Mouse (Mus musculus): ENCODE measurements at regions not wholly inside any gene's neighbourhood (a gene's known extent, or its start where the extent isn't known, plus 50 kb on each side); places are given as distances from the start of the nearest gene placed in this dataset.

- WGBS (ENCODE audit: insufficient replicate concordance) = 60% methylated on average over 13 of the region's 13 CpGs
- Histone ChIP-seq H3K4me1 (replicated peaks; ENCODE audit: control insufficient read depth in 2 of 2, insufficient read depth in 2 of 2, low read length in 1 of 2) (peaks cover 10 to 26% of the 10 kb centered on the region in 2 experiments), H3K4me2 (ENCODE audit: low read depth) (no peak overlapping the region), H3K4me3 (ENCODE audit: insufficient read depth in 1 of 2, low read depth in 2 of 2, low read length in 2 of 2) (no peak overlapping the region), H3K27me3 (ENCODE audit: control insufficient read depth, insufficient read depth, low read length) (no peaks in the 10 kb centered on the region), H3K9ac (replicated peaks) (no peak overlapping the region), H3K9me3 (ENCODE audit: control insufficient read depth, low read length) (no peaks in the 10 kb centered on the region), H3K27ac (no peak overlapping the region), H3K36me3 (replicated peaks; ENCODE audit: control insufficient read depth, insufficient read depth, low read depth) (no peaks in the 10 kb centered on the region)
- DNase-seq (ENCODE audit: low read depth in 3 of 3, low spot score in 3 of 3) (no peak), ATAC-seq (ENCODE audit: insufficient read depth) (no peak)
- TF ChIP-seq CTCF (IDR thresholded peaks at IDR 0.05; ENCODE audit: low read depth) = no peak
- TF ChIP-seq EP300 (IDR thresholded peaks at IDR 0.05; ENCODE audit: low read depth) = no peak
Measured at GRCm38 (mm10) chr6:67144946-67145716, 92.8 kb upstream of the Serbp1 start.

- H3K4me2 ChIP-seq (ENCODE audit: low read depth) = no peak overlapping the region
- peak; percentile 40; the same call in 1 of the 2 replicates for ATAC-seq (ENCODE audit: insufficient read depth)
- H3K9me3 ChIP-seq (ENCODE audit: control insufficient read depth, low read length) = no peaks in the 10 kb centered on the region
- H3K4me3 ChIP-seq (ENCODE audit: insufficient read depth in 1 of 2, low read depth in 2 of 2, low read length in 2 of 2) = no peak overlapping the region
- TF ChIP-seq CTCF (IDR thresholded peaks at IDR 0.05; ENCODE audit: low read depth) = peak; percentile 86
- TF ChIP-seq EP300 (IDR thresholded peaks at IDR 0.05; ENCODE audit: low read depth) = no peak
- H3K9ac ChIP-seq (replicated peaks) = no peak overlapping the region
- WGBS (ENCODE audit: insufficient replicate concordance) = 33% methylated on average over 4 of the region's 4 CpGs
- H3K36me3 ChIP-seq (replicated peaks; ENCODE audit: control insufficient read depth, insufficient read depth, low read depth) = no peaks in the 10 kb centered on the region
- no peaks in the 10 kb centered on the region for H3K27me3 ChIP-seq (ENCODE audit: control insufficient read depth, insufficient read depth, low read length)
- H3K4me1 ChIP-seq (replicated peaks; ENCODE audit: control insufficient read depth in 2 of 2, insufficient read depth in 2 of 2, low read length in 1 of 2) = peaks cover 3 to 16% of the 10 kb centered on the region in 2 experiments; a peak in 3 of 4 replicates
- H3K27ac ChIP-seq = no peak overlapping the region
- DNase-seq (ENCODE audit: low read depth in 3 of 3, low spot score in 3 of 3) = no peak
Measured at GRCm38 (mm10) chr6:67142179-67142578, 95.8 kb upstream of the Serbp1 start.

- Histone ChIP-seq H3K4me3 (ENCODE audit: insufficient read depth in 1 of 2, low read depth in 2 of 2, low read length in 2 of 2) (no peak overlapping the region), H3K4me2 (ENCODE audit: low read depth) (no peak overlapping the region), H3K27ac (no peak overlapping the region), H3K4me1 (replicated peaks; ENCODE audit: control insufficient read depth in 2 of 2, insufficient read depth in 2 of 2, low read length in 1 of 2) (peaks cover 3 to 13% of the 10 kb centered on the region in 2 experiments; a peak in 3 of 4 replicates), H3K9ac (replicated peaks) (no peak overlapping the region), H3K27me3 (ENCODE audit: control insufficient read depth, insufficient read depth, low read length) (no peaks in the 10 kb centered on the region), H3K9me3 (ENCODE audit: control insufficient read depth, low read length) (no peaks in the 10 kb centered on the region), H3K36me3 (replicated peaks; ENCODE audit: control insufficient read depth, insufficient read depth, low read depth) (no peaks in the 10 kb centered on the region)
- DNase-seq (ENCODE audit: low read depth in 3 of 3, low spot score in 3 of 3) = no peak
- 39% methylated on average over 6 of the region's 6 CpGs for WGBS (ENCODE audit: insufficient replicate concordance)
- TF ChIP-seq EP300 (IDR thresholded peaks at IDR 0.05; ENCODE audit: low read depth) = no peak
- TF ChIP-seq CTCF (IDR thresholded peaks at IDR 0.05; ENCODE audit: low read depth) = no peak
- ATAC-seq (ENCODE audit: insufficient read depth) = no peak
Measured at GRCm38 (mm10) chr6:67140645-67141250, 97.2 kb upstream of the Serbp1 start.

GRCm38 (mm10) chr6:67139012-67139375 is 99.0 kb upstream of the Serbp1 start:
- DNase-seq (ENCODE audit: low read depth in 3 of 3, low spot score in 3 of 3) (no peak), ATAC-seq (ENCODE audit: insufficient read depth) (no peak)
- WGBS (ENCODE audit: insufficient replicate concordance) = 78% methylated on average over 3 of the region's 3 CpGs
- no peaks in the 10 kb centered on the region for H3K9me3 ChIP-seq (ENCODE audit: control insufficient read depth, low read length)
- H3K4me3 ChIP-seq (ENCODE audit: insufficient read depth in 1 of 2, low read depth in 2 of 2, low read length in 2 of 2) = no peak overlapping the region
- H3K27ac ChIP-seq = no peak overlapping the region
- no peaks in the 10 kb centered on the region for H3K27me3 ChIP-seq (ENCODE audit: control insufficient read depth, insufficient read depth, low read length)
- H3K36me3 ChIP-seq (replicated peaks; ENCODE audit: control insufficient read depth, insufficient read depth, low read depth) = no peaks in the 10 kb centered on the region
- TF ChIP-seq EP300 (IDR thresholded peaks at IDR 0.05; ENCODE audit: low read depth) = no peak
- H3K4me2 ChIP-seq (ENCODE audit: low read depth) = no peak overlapping the region
- H3K4me1 ChIP-seq (replicated peaks; ENCODE audit: control insufficient read depth in 2 of 2, insufficient read depth in 2 of 2, low read length in 1 of 2) = peaks cover 0 to 3% of the 10 kb centered on the region in 2 experiments; a peak in 1 of 4 replicates
- H3K9ac ChIP-seq (replicated peaks) = no peak overlapping the region

- Histone ChIP-seq H3K9me3 (ENCODE audit: control insufficient read depth, low read length) (no peaks in the 10 kb centered on the region), H3K27ac (no peak overlapping the region), H3K4me2 (ENCODE audit: low read depth) (no peak overlapping the region), H3K27me3 (ENCODE audit: control insufficient read depth, insufficient read depth, low read length) (no peaks in the 10 kb centered on the region), H3K36me3 (replicated peaks; ENCODE audit: control insufficient read depth, insufficient read depth, low read depth) (no peaks in the 10 kb centered on the region), H3K4me3 (ENCODE audit: insufficient read depth in 1 of 2, low read depth in 2 of 2, low read length in 2 of 2) (no peak overlapping the region), H3K9ac (replicated peaks) (no peak overlapping the region), H3K4me1 (replicated peaks; ENCODE audit: control insufficient read depth in 2 of 2, insufficient read depth in 2 of 2, low read length in 1 of 2) (peaks cover 0 to 3% of the 10 kb centered on the region in 2 experiments; a peak in 1 of 4 replicates)
- TF ChIP-seq CTCF (IDR thresholded peaks at IDR 0.05; ENCODE audit: low read depth) (0 out of 2 replicates have a peak, but pooled peaks have one; percentile 19), EP300 (IDR thresholded peaks at IDR 0.05; ENCODE audit: low read depth) (no peak)
- ATAC-seq (ENCODE audit: insufficient read depth) (no peak), DNase-seq (ENCODE audit: low read depth in 3 of 3, low spot score in 3 of 3) (no peak)
- WGBS (ENCODE audit: insufficient replicate concordance) = 57% methylated on average over 13 of the region's 13 CpGs
Measured at GRCm38 (mm10) chr6:67138302-67139011, 99.5 kb upstream of the Serbp1 start.

All from liver, embryonic 14.5 days (tissue).